Mouse (Mus musculus) mesoderm, embryonic 11.5 days (tissue): ENCODE measurements around the gene Edem2.

Source experiments
- DNase-seq: peaks from one replicate; pipeline ENCODE4 v3.0.0-alpha.2; 2012; ENCODE audit warnings: low read depth, low spot score

The Edem2 gene

GRCm38 (mm10) chr2:155691336-155691722 is 37.9 kb downstream of the Edem2 start:
- no peak for DNase-seq

GRCm38 (mm10) chr2:155689211-155689610 is 40.1 kb downstream of the Edem2 start:
- DNase-seq = no peak

- DNase-seq = no peak
Measured at GRCm38 (mm10) chr2:155687746-155688145, 41.5 kb downstream of the Edem2 start.

- no peak for DNase-seq
Measured at GRCm38 (mm10) chr2:155686572-155686971, 42.7 kb downstream of the Edem2 start.

- no peak for DNase-seq
Measured at GRCm38 (mm10) chr2:155683821-155684220, 45.5 kb downstream of the Edem2 start.

- no peak for DNase-seq
Measured at GRCm38 (mm10) chr2:155683137-155683536, 46.1 kb downstream of the Edem2 start.

GRCm38 (mm10) chr2:155681874-155682273 is 47.4 kb downstream of the Edem2 start:
- DNase-seq = no peak

GRCm38 (mm10) chr2:155681194-155681593 is 48.1 kb downstream of the Edem2 start:
- DNase-seq = no peak

GRCm38 (mm10) chr2:155680591-155680990 is 48.7 kb downstream of the Edem2 start:
- no peak for DNase-seq

- no peak for DNase-seq
Measured at GRCm38 (mm10) chr2:155679586-155680110, 49.6 kb downstream of the Edem2 start.

- DNase-seq = no peak
Measured at GRCm38 (mm10) chr2:155675118-155675517, 54.2 kb downstream of the Edem2 start.

GRCm38 (mm10) chr2:155673546-155673945 is 55.7 kb downstream of the Edem2 start:
- peak; percentile 55 for DNase-seq

GRCm38 (mm10) chr2:155671236-155671635 is 58.0 kb downstream of the Edem2 start:
- no peak for DNase-seq

GRCm38 (mm10) chr2:155668461-155668860 is 60.8 kb downstream of the Edem2 start:
- DNase-seq = no peak

- DNase-seq = no peak
Measured at GRCm38 (mm10) chr2:155667881-155668280, 61.4 kb downstream of the Edem2 start.

GRCm38 (mm10) chr2:155663910-155664460 is 65.3 kb downstream of the Edem2 start:
- DNase-seq = no peak

GRCm38 (mm10) chr2:155663097-155663496 is 66.2 kb downstream of the Edem2 start:
- no peak for DNase-seq

- DNase-seq = no peak
Measured at GRCm38 (mm10) chr2:155662390-155662789, 66.9 kb downstream of the Edem2 start.

GRCm38 (mm10) chr2:155655759-155656372 is 73.4 kb downstream of the Edem2 start:
- DNase-seq = no peak

GRCm38 (mm10) chr2:155652618-155653017 is 76.7 kb downstream of the Edem2 start:
- DNase-seq = no peak
